Mouse (Mus musculus) stomach, embryonic 16.5 days (tissue): ENCODE data around the gene Lrrc49. TPM values are rescaled to one million over a fixed set of nuclear protein-coding genes. Genes with fewer than 3 reads are reported as not detected.

Experiments
- ATAC-seq: fragments of 200-750 bp; cut with Nextera tagmentation; 2 replicates; pipeline ENCODE4 v1.8.0; 2017; ENCODE audit warnings: moderate number of reproducible peaks, moderate TSS enrichment; ENCODE audit not compliant: insufficient read depth, low FRiP score
- H3K27ac ChIP-seq: fragments of 300-500 bp; sonication (generic); 2 replicates; pipeline ENCODE4 v1.5.1; 2014; ENCODE audit warnings: low read length
- H3K27me3 ChIP-seq: fragments of 300-500 bp; sonication (generic); 2 replicates; pipeline ENCODE4 v1.6.1; 2014; ENCODE audit warnings: low read length, control low read depth, mixed read lengths; ENCODE audit not compliant: control insufficient read depth, insufficient read depth
- H3K36me3 ChIP-seq: fragments of 300-500 bp; sonication (generic); 2 replicates; pipeline ENCODE4 v1.6.1; 2014; ENCODE audit warnings: low read length; ENCODE audit not compliant: control insufficient read depth, insufficient read depth
- H3K4me1 ChIP-seq: fragments of 300-500 bp; sonication (generic); 2 replicates; pipeline ENCODE4 v1.6.1; 2014; ENCODE audit warnings: low read length, control low read depth, mixed read lengths; ENCODE audit not compliant: control insufficient read depth, insufficient read depth
- H3K4me2 ChIP-seq: fragments of 300-500 bp; sonication (generic); 2 replicates; pipeline ENCODE4 v1.6.1; 2014; ENCODE audit warnings: low read depth, low read length, mixed read lengths
- H3K4me3 ChIP-seq: fragments of 300-500 bp; sonication (generic); replicated peaks from 2 replicates; pipeline ENCODE4 v1.5.1; 2014; ENCODE audit warnings: mild to moderate bottlenecking, low read length
- H3K9ac ChIP-seq: fragments of 300-500 bp; sonication (generic); 2 replicates; pipeline ENCODE4 v1.6.1; 2014; ENCODE audit warnings: low read length
- H3K9me3 ChIP-seq: fragments of 300-500 bp; sonication (generic); replicated peaks from 2 replicates; pipeline ENCODE4 v1.6.1; 2016; ENCODE audit warnings: low read length, control low read depth; ENCODE audit not compliant: control insufficient read depth
- WGBS: fragments of 180-500 bp; shearing (Covaris S2); extraction: QIAGEN DNeasy Blood & Tissue Kit; methylation state at CpG from one replicate; pipeline ENCODE4 v1.1.7; 2014; 5-methylcytosine and 5-hydroxymethylcytosine counted together
- polyA plus RNA-seq: library from polyadenylated mRNA; unstranded; fragments of >200 nt; fragmentation: Nextera tagmentation; extraction: Ambion mirVana; gene quantifications from 2 replicates; pipeline ENCODE4 v1.2.1, GENCODE M21; 2015

Gene Lrrc49
- polyA plus RNA-seq, 1 experiment from 2014 or later, result 17.7 TPM

- Histone ChIP-seq H3K4me2 (no peak overlapping the region), H3K36me3 (no peaks in the 10 kb centered on the region), H3K9ac (no peak overlapping the region), H3K9me3 (no peaks in the 10 kb centered on the region), H3K4me1 (0 out of 2 replicates have a peak, but pooled peaks cover 2% of the 10 kb centered on the region), H3K27ac (no peak overlapping the region), H3K27me3 (no peaks in the 10 kb centered on the region; the same call in 1 of the 2 replicates), H3K4me3 (no peak overlapping the region)
- ATAC-seq, result 0 out of 2 replicates have a peak, but pooled peaks have one; percentile 24
- 36% methylated on average over 4 of the region's 4 CpGs for WGBS
Observed at GRCm38 (mm10) chr9:60548182-60548581, 139.8 kb downstream of the Lrrc49 start.

DNA sequence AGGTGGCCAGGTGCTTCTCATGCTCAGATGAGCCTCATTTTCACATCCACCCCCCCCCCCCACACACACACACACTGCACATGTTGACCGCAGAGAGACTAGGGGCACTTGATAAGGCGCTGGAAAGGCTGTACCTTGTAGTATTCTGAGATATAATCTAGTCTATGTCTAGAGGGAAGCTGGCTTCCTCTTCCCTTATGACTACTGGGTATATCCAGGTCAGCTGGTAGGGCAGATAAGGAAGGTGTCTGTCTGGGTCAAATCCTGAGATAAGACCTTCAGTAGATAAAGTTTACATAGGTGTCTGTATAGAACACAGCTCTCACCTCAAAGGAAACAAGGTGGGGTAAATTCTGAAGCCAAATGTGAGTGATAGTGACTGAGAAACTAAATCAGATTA, 141.8 kb downstream of the Lrrc49 start:
- no peaks in the 10 kb centered on the region for H3K27me3 ChIP-seq
- 0 out of 2 replicates have a peak, but pooled peaks cover 2% of the 10 kb centered on the region for H3K4me1 ChIP-seq
- peak overlapping the region; percentile 85 for H3K27ac ChIP-seq
- H3K9me3 ChIP-seq, result no peaks in the 10 kb centered on the region
- WGBS, result 76% methylated on average over 2 of the region's 2 CpGs
- H3K4me2 ChIP-seq, result no peak overlapping the region; the same call in 1 of the 2 replicates
- ATAC-seq, result no peak
- no peaks in the 10 kb centered on the region for H3K36me3 ChIP-seq
- no peak overlapping the region for H3K4me3 ChIP-seq
- no peak overlapping the region for H3K9ac ChIP-seq

- peak overlapping the region; percentile 32 for H3K4me2 ChIP-seq
- peak overlapping the region; percentile 85 for H3K27ac ChIP-seq
- peak; percentile 84 for ATAC-seq
- H3K9me3 ChIP-seq, result no peaks in the 10 kb centered on the region
- no peak overlapping the region for H3K4me3 ChIP-seq
- 0 out of 2 replicates have a peak, but pooled peaks cover 2% of the 10 kb centered on the region for H3K4me1 ChIP-seq
- H3K27me3 ChIP-seq, result no peaks in the 10 kb centered on the region
- H3K9ac ChIP-seq, result no peak overlapping the region
- 55% methylated on average over 13 of the region's 13 CpGs for WGBS
- no peaks in the 10 kb centered on the region for H3K36me3 ChIP-seq
Observed at GRCm38 (mm10) chr9:60545361-60546096, 142.4 kb downstream of the Lrrc49 start.

GRCm38 (mm10) chr9:60543422-60544015, 144.4 kb downstream of the Lrrc49 start:
- Histone ChIP-seq H3K9me3 (no peaks in the 10 kb centered on the region), H3K36me3 (no peaks in the 10 kb centered on the region), H3K27ac (peak overlapping the region; percentile 26), H3K4me2 (no peak overlapping the region), H3K4me1 (0 out of 2 replicates have a peak, but pooled peaks cover 2% of the 10 kb centered on the region), H3K4me3 (no peak overlapping the region), H3K27me3 (no peaks in the 10 kb centered on the region), H3K9ac (no peak overlapping the region)
- ATAC-seq, result peak; percentile 51; the same call in 1 of the 2 replicates
- WGBS, result 38% methylated on average over 7 of the region's 7 CpGs

DNA sequence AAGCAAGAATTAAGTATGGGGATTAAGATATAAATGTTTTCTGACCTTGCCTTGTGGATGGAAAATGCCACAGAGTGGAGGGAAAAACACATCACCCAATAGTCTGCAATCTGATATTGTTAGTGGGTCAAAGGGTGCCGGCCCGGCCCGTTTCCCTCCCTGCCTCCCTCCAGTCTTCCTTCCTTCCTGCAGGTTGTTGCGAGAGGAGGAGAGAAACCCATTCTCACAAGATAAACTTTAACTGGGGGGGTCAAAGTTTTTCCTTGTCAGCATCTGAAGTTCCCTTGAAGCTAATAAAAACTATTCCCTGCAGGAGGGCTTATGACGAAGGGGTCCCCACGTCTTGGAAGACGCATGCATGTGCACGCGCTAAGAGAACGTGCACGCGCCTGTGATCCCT, 157.6 kb downstream of the Lrrc49 start:
- H3K4me1 ChIP-seq, result 0 out of 2 replicates have a peak, but pooled peaks cover 8% of the 10 kb centered on the region
- H3K36me3 ChIP-seq, result no peaks in the 10 kb centered on the region
- WGBS, result 78% methylated on average over 12 of the region's 12 CpGs
- H3K4me2 ChIP-seq, result no peak overlapping the region
- no peak overlapping the region for H3K4me3 ChIP-seq
- no peak overlapping the region for H3K27ac ChIP-seq
- no peaks in the 10 kb centered on the region for H3K9me3 ChIP-seq
- H3K9ac ChIP-seq, result no peak overlapping the region
- ATAC-seq, result no peak
- no peaks in the 10 kb centered on the region for H3K27me3 ChIP-seq

- Histone ChIP-seq H3K4me3 (no peak overlapping the region), H3K27me3 (no peaks in the 10 kb centered on the region), H3K27ac (0 out of 2 replicates have a peak overlapping the region, but pooled peaks have one; percentile 1), H3K9me3 (no peaks in the 10 kb centered on the region), H3K36me3 (no peaks in the 10 kb centered on the region), H3K9ac (no peak overlapping the region), H3K4me1 (peaks cover 12% of the 10 kb centered on the region; the same call in 1 of the 2 replicates), H3K4me2 (no peak overlapping the region)
- 69% methylated on average over 10 of the region's 10 CpGs for WGBS
- no peak for ATAC-seq
Observed at GRCm38 (mm10) chr9:60529348-60530243, 158.4 kb downstream of the Lrrc49 start.

DNA sequence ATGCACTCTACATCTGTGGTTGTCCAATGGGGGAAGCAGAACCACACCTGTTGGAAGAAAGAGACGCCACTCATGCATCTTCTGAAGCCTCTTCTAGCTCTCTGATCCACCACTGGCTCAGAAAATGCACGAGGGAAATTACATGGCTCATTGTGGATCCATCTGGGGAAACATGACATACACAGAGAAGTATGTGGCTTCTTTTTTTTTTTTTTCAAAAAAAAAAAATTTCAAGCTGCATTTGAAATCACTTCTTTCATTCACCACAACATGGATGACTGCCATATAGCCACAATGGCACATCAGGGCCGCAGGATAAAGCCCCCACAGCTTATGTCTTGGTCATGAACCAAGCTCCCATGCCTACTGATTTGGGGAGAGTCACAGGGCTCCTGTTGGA, 159.7 kb downstream of the Lrrc49 start:
- no peak for ATAC-seq
- H3K27me3 ChIP-seq, result no peaks in the 10 kb centered on the region
- H3K36me3 ChIP-seq, result no peaks in the 10 kb centered on the region
- 69% methylated on average over 3 of the region's 3 CpGs for WGBS
- H3K4me2 ChIP-seq, result no peak overlapping the region
- no peaks in the 10 kb centered on the region for H3K9me3 ChIP-seq
- no peak overlapping the region for H3K4me3 ChIP-seq
- no peak overlapping the region for H3K9ac ChIP-seq
- H3K27ac ChIP-seq, result no peak overlapping the region
- peaks cover 12% of the 10 kb centered on the region; the same call in 1 of the 2 replicates for H3K4me1 ChIP-seq

GRCm38 (mm10) chr9:60527836-60528235, 160.1 kb downstream of the Lrrc49 start:
- H3K4me1 ChIP-seq, result peaks cover 12% of the 10 kb centered on the region; the same call in 1 of the 2 replicates
- no peak overlapping the region for H3K9ac ChIP-seq
- WGBS, result 82% methylated on average over 2 of the region's 2 CpGs
- no peak for ATAC-seq
- H3K9me3 ChIP-seq, result no peaks in the 10 kb centered on the region
- H3K36me3 ChIP-seq, result no peaks in the 10 kb centered on the region
- no peaks in the 10 kb centered on the region for H3K27me3 ChIP-seq
- H3K4me3 ChIP-seq, result no peak overlapping the region
- H3K27ac ChIP-seq, result no peak overlapping the region
- H3K4me2 ChIP-seq, result no peak overlapping the region
